Mouse (Mus musculus): ENCODE results near the gene Adcy9. TPM values are rescaled to one million over a fixed set of nuclear protein-coding genes. Genes with fewer than 3 reads are reported as not detected.
"Not testable (repeated sequence)": the region's sequence is repeated elsewhere in the genome, so short reads cannot be mapped to it uniquely, and the experiment has no call there.

Adcy9 gene
- total RNA-seq, 2 experiments from 2014 or later: 99.4 to 106 TPM

DNA sequence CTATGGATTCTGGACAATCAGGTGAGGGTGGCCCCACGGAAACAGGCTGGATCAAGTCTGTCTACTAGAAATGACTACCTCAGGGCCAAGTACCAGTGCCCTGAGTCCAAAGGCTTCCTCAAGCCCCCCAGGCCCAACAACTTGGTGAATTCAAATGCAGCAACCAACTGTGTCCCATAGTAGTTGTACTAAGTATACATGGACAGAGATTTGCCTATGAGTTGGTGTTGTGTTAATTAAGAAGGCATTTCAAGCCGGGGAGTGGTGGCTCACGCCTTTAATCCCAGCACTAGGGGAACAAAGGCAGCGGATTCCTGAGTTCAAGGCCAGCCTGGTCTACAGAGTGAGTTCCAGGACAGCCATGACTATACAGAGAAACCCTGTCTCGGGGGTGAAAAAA lies 143.7 kb downstream of the Adcy9 start:
- no peak for DNase-seq (ENCODE audit: low spot score in 2 of 2)

DNA sequence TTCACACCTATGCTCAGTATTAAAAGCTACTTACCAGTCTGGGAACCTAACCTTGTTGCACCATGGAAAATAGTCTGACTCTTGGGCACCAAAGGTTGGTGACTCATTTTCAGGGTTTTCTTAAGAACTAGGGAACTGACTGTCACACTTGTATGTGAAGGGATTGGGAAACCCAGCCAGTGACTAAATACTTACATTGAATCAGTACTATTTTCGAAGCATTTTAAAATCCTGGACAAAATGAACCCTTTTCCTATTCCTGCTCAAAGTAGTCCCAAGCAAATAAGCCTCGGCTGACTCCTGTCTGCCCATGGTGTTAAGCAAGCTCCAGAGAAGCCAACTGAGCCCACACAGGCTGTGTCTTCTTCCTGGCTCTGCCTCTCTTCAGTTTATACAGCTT lies 144.1 kb downstream of the Adcy9 start:
- no peak for DNase-seq (ENCODE audit: low spot score in 2 of 2)

GRCm38 (mm10) chr16:4273702-4274476 lies 146.4 kb downstream of the Adcy9 start:
- peak; percentile 60 to 86 for DNase-seq (ENCODE audit: low spot score in 2 of 2)

GRCm38 (mm10) chr16:4272254-4272653 lies 148.0 kb downstream of the Adcy9 start:
- no peak for DNase-seq (ENCODE audit: low spot score in 2 of 2)

DNA sequence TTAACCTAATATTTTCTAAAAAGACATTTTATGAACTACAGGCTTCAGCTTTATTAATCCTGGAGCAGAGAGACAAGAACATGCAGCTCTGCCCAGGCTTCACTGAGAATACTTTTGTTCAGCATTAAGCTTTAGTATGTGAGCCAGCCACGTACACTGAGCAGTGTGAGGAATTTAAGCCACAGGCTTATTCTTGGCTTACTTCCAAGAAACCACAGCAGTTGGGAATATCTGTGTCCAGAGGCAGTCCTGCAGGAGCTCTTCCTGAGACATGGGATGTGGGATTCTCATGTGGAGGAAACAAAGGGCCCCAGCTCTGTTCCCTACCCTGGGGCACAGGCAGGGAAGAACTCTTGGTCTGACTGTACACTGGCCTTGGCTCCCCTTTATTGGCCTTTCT lies 149.4 kb downstream of the Adcy9 start:
- no peak for DNase-seq (ENCODE audit: low spot score in 2 of 2)

DNA sequence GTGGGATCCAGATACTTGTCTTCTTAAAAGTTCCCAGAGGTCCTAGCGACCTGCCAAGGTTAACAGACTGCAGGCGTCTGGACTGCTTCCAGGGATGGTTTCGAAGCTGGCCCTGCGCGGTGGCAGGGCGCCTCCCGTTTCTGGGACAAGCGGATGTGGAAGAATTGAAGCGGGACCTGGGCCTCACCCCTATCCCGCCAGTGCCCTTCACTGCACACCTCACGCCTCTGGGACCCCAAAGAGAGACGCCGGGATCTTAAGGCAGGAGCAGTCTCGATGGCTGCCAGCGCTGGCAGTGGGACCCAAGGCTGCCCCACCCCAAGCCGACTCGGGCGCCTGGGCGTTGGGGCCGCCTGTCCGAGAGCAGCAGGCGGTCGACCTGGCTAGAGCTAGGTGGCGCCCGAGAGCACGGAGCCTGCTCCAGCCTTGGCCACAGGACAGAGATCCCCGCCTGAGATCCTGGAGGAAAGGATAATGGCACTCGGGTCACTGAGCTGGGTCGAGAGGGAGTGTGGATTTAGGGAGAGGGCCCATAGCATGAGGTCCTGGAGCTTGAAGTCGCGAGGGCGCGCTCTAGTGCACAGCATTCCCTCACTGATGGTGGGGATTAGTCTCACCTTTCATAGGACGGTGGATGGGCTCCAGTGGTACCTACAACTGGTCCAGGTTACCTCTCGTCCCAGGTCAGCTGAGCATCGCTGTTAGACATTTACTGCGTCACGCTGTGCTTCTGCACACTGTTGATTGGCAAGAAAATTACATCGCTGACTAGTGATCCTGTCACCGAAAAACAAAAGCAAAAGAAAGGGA lies 152.2 kb downstream of the Adcy9 start:
- peak in 1 of 2 experiments; percentile 75 for DNase-seq (ENCODE audit: low spot score in 2 of 2)

GRCm38 (mm10) chr16:4267453-4267852 lies 152.8 kb downstream of the Adcy9 start:
- DNase-seq (ENCODE audit: low spot score in 2 of 2): no peak

DNA sequence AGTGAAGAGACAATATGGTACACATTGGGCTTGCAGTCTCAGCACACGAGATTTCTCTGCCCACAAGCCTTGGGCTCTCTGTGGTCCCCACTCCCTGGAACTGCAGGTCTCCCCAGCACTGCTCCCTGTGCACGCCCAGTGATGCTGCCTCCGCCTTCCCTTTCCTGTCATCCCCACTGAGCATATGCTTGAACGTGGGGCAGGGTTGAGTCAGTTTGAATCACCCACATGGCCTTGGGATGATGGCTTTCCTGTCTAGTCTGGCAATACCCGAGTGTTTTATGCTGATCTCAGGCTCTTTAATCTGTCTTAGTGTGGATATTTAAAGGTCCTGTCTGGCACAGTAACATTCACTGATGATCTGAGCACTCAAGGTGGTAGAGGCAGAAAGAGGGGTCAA lies 154.9 kb downstream of the Adcy9 start:
- no peak for DNase-seq (ENCODE audit: low spot score in 2 of 2)

GRCm38 (mm10) chr16:4263486-4263885 lies 156.8 kb downstream of the Adcy9 start:
- DNase-seq (ENCODE audit: low spot score in 2 of 2): no peak

GRCm38 (mm10) chr16:4257546-4257945 lies 162.8 kb downstream of the Adcy9 start:
- no peak for DNase-seq (ENCODE audit: low spot score in 2 of 2)

DNA sequence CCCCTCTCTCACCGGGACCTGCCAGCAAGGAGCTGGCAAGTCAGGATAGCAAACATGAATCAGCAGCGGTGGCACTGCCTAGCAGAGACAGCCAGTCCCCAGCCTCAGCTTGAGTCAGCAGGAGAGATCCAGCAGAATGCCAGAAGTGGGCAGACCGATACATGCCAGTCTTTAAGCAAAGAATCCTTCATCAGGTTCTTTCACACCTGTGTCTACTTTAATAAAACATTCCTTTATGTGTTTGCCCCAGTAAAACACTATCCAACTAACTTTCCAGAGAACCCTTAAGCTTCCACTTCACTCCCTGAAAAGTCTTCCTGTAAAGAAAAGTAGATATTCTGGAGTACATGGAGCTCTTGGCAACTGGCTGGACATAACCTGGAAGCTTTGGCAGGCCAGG lies 171.5 kb downstream of the Adcy9 start:
- no peak for DNase-seq (ENCODE audit: low spot score in 2 of 2)

DNA sequence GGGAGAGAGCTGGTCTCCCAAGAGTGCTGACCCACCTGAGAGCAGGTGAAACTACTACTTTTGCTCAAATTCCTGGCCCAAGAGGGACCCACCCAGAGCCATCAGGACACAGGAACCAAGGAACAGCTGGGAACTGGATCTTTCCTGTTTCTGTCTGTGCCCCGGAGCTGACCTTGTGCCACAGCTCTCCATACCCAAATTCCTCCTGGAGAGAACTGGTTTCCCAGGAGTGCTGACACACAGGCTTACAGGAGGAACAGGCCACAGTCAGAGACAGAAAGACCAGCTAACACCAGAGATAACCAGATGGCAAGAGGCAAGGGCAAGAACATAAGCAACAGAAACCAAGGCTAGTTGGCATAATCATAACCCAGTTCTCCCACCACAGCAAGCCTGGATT lies 175.1 kb downstream of the Adcy9 start:
- DNase-seq (ENCODE audit: low spot score in 2 of 2): not testable (repeated sequence)

Other genes starting within 250 kb of the Adcy9 start
- gene Crebbp, start 206.5 kb downstream of the Adcy9 start, total RNA-seq (2021): 10 to 100 TPM; 85.3 to 85.7 TPM
- 10 to 100 TPM; 10.0 to 10.3 TPM for gene Srl, start 121.3 kb upstream of the Adcy9 start, total RNA-seq (2021)
- gene Tfap4, start 139.4 kb upstream of the Adcy9 start, total RNA-seq (2021): 1 to 10 TPM; 5.3 TPM
- 10 to 100 TPM in 1 of 2 experiments, 1 to 10 TPM in 1; 9.8 to 15.4 TPM for gene Glis2, start 174.2 kb upstream of the Adcy9 start, total RNA-seq (2021)
- gene Pam16, start 204.5 kb upstream of the Adcy9 start, total RNA-seq (2021): 10 to 100 TPM; 79.8 to 81.0 TPM
- 1 to 10 TPM; 4.5 to 5.3 TPM for gene Vasn, start 219.4 kb upstream of the Adcy9 start, total RNA-seq (2021)
- 10 to 100 TPM; 66.1 to 66.9 TPM for gene Dnaja3, start 219.5 kb upstream of the Adcy9 start, total RNA-seq (2021)

Data from layer of hippocampus, adult 18-20 months (tissue).